9 mouse cellular contexts compared by ENCODE assay signal in the genomic region with DNA sequence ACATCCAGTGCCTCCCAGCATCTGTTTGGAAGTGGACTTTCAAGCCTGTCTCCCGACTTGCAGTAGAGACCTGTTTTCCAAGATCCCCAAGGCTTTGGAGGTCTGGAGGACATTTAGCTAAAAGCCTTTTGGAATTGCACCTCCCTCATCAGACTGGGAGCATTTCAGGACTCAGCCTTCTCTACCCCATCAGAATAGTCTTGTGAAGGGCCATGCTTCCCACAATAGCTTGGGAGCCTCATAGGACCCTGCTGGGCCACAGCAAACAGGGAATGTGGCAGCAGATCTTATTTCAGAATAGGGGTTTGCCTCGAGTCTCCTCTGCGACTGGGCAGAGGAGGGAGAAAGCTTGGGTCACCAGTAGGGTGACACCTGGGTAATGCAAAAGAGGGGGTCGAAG.
DNase-seq lines count a peak whose midpoint lies in the region; ATAC-seq and TF ChIP-seq lines count a peak whose summit lies in the region.
"Had no signal": no experiment of that assay in that cellular context is flagged by ENCODE, and none has a peak within 500 bp of the region (broad histone marks: within the 10 kb centered on the region; RNA-seq: fewer than 3 reads in every experiment).

No protein-coding gene starts in this region.

- DNase-seq in kidney, postnatal 0 days (ENCODE audit: low spot score) = no peak
- DNase-seq in kidney, adult 18-20 months = no peak
- peak; percentile 55 for DNase-seq in limb, embryonic 11.5 days (ENCODE audit: low spot score)
- DNase-seq in thymus, postnatal 14 days = no peak
- DNase-seq in thymus, postnatal 0 days (ENCODE audit: low spot score) = no peak

- no peak overlapping the region for H3K27ac ChIP-seq in kidney, postnatal 0 days
- peak overlapping the region; percentile 86 for H3K27ac ChIP-seq in forebrain, embryonic 12.5 days
- H3K27ac ChIP-seq in limb, embryonic 11.5 days (replicated peaks; ENCODE audit: low read depth, low read length) = peak overlapping the region; percentile 85; the same call in 1 of the 2 replicates
- peak overlapping the region; percentile 85 for H3K27ac ChIP-seq in neural tube, embryonic 13.5 days (replicated peaks)

- H3K4me2 ChIP-seq in kidney, postnatal 0 days (ENCODE audit: low read length) = peak overlapping the region; percentile 96; the same call in 1 of the 2 replicates
- peak overlapping the region; percentile 98 for H3K4me2 ChIP-seq in forebrain, embryonic 12.5 days
- peak overlapping the region; percentile 91 for H3K4me2 ChIP-seq in limb, embryonic 11.5 days (ENCODE audit: low read depth, severe bottlenecking)
- H3K4me2 ChIP-seq in neural tube, embryonic 13.5 days = peak overlapping the region; percentile 92

- H3K4me1 ChIP-seq in kidney, postnatal 0 days (replicated peaks; ENCODE audit: insufficient read depth, low read length) = peaks cover 19% of the 10 kb centered on the region
- H3K4me1 ChIP-seq in forebrain, embryonic 12.5 days = peaks cover 51% of the 10 kb centered on the region
- peaks cover 39% of the 10 kb centered on the region for H3K4me1 ChIP-seq in limb, embryonic 11.5 days (ENCODE audit: control insufficient read depth, insufficient read depth, low read length)
- peaks cover 45% of the 10 kb centered on the region for H3K4me1 ChIP-seq in neural tube, embryonic 13.5 days (replicated peaks)

- no peak for ATAC-seq in kidney, postnatal 0 days (replicated peaks; ENCODE audit: low FRiP score, low read depth)
- ATAC-seq in forebrain, embryonic 12.5 days (ENCODE audit: low FRiP score) = no peak
- ATAC-seq in limb, embryonic 11.5 days (ENCODE audit: insufficient number of reproducible peaks, low FRiP score, low TSS enrichment, low read depth) = no peak
- ATAC-seq in neural tube, embryonic 13.5 days (ENCODE audit: low read depth) = no peak; the same call in 1 of the 2 replicates
- no peak for ATAC-seq in monocyte, adult 5-6 weeks (replicated peaks; ENCODE audit: insufficient number of reproducible peaks, low FRiP score, low TSS enrichment, poor library complexity, severe bottlenecking)

- no peaks in the 10 kb centered on the region for H3K9me3 ChIP-seq in kidney, postnatal 0 days (replicated peaks; ENCODE audit: low read length)
- peaks cover 9% of the 10 kb centered on the region for H3K9me3 ChIP-seq in forebrain, embryonic 12.5 days
- 0 out of 2 replicates have a peak, but pooled peaks cover 3% of the 10 kb centered on the region for H3K9me3 ChIP-seq in limb, embryonic 11.5 days (ENCODE audit: control insufficient read depth, low read length)
- peaks cover 11% of the 10 kb centered on the region for H3K9me3 ChIP-seq in neural tube, embryonic 13.5 days

- no peak for TF ChIP-seq CTCF in kidney, postnatal 0 days (IDR thresholded peaks at IDR 0.05; ENCODE audit: low read depth)

- H3K36me3 ChIP-seq in kidney, postnatal 0 days (ENCODE audit: insufficient read depth, low read length) = no peaks in the 10 kb centered on the region
- no peaks in the 10 kb centered on the region for H3K36me3 ChIP-seq in forebrain, embryonic 12.5 days (replicated peaks)
- H3K36me3 ChIP-seq in limb, embryonic 11.5 days (ENCODE audit: control insufficient read depth, insufficient read depth, low read length) = no peaks in the 10 kb centered on the region
- no peaks in the 10 kb centered on the region for H3K36me3 ChIP-seq in neural tube, embryonic 13.5 days

- 9% methylated on average over 4 of the region's 4 CpGs for WGBS in kidney, postnatal 0 days
- whole genome bisulfite sequencing in forebrain, embryonic 12.5 days = 7% methylated on average over 4 of the region's 4 CpGs
- WGBS in limb, embryonic 11.5 days = 0% methylated on average over 4 of the region's 4 CpGs
- 3% methylated on average over 4 of the region's 4 CpGs for whole genome bisulfite sequencing in neural tube, embryonic 13.5 days

- no peak overlapping the region for H3K9ac ChIP-seq in kidney, postnatal 0 days (ENCODE audit: low read depth, low read length)
- peak overlapping the region; percentile 45; the same call in 1 of the 2 replicates for H3K9ac ChIP-seq in forebrain, embryonic 12.5 days
- peak overlapping the region; percentile 77 for H3K9ac ChIP-seq in limb, embryonic 11.5 days (ENCODE audit: low read length)
- peak overlapping the region; percentile 82 for H3K9ac ChIP-seq in neural tube, embryonic 13.5 days

- peaks cover 42% of the 10 kb centered on the region for H3K27me3 ChIP-seq in kidney, postnatal 0 days (ENCODE audit: insufficient read depth, low read length)
- peaks cover 57% of the 10 kb centered on the region for H3K27me3 ChIP-seq in forebrain, embryonic 12.5 days
- H3K27me3 ChIP-seq in limb, embryonic 11.5 days (ENCODE audit: control insufficient read depth, insufficient read depth, low read length) = no peaks in the 10 kb centered on the region; the same call in 1 of the 2 replicates
- H3K27me3 ChIP-seq in neural tube, embryonic 13.5 days = peaks cover 32% of the 10 kb centered on the region

- H3K4me3 ChIP-seq in kidney, postnatal 0 days (replicated peaks; ENCODE audit: low read depth, low read length) = peak overlapping the region; percentile 37; the same call in 1 of the 2 replicates
- peak overlapping the region; percentile 58; the same call in 1 of the 2 replicates for H3K4me3 ChIP-seq in forebrain, embryonic 12.5 days (replicated peaks)
- peak overlapping the region; percentile 8; the same call in 1 of the 2 replicates for H3K4me3 ChIP-seq in limb, embryonic 11.5 days (ENCODE audit: low read depth, low read length)
- peak overlapping the region; percentile 58 for H3K4me3 ChIP-seq in neural tube, embryonic 13.5 days
- H3K4me3 ChIP-seq: erythroblast, embryonic 14.5 days had no signal

Comparison
In these comparisons a context has a peak if more than half of its experiments do, and no peak if none do; other contexts are left out.
1. H3K4me3 ChIP-seq: peak in every context shown above with its lines; median percentile 58 in forebrain, embryonic 12.5 days; 58 in neural tube, embryonic 13.5 days; 37 in kidney, postnatal 0 days; 8 in limb, embryonic 11.5 days.